Mouse (Mus musculus) telencephalon, adult 2 months (tissue): ENCODE measurements at regions not wholly inside any gene's neighbourhood (a gene's known extent, or its start where the extent isn't known, plus 50 kb on each side); places are given as distances from the start of the nearest gene placed in this dataset.
A peak's percentile ranks its signal among the peaks of the same experiment; 100 is the strongest.

Experiments used
- DNase-seq: peaks from one replicate; pipeline ENCODE4 v3.0.0-alpha.2; 2011; ENCODE audit warnings: low read depth, low spot score

- peak; percentile 70 for DNase-seq
Measured at GRCm38 (mm10) chr1:83527803-83528202, 119.8 kb upstream of the Sphkap start.

GRCm38 (mm10) chr1:83509356-83509755, 101.4 kb upstream of the Sphkap start:
- DNase-seq, result peak; percentile 45

DNA sequence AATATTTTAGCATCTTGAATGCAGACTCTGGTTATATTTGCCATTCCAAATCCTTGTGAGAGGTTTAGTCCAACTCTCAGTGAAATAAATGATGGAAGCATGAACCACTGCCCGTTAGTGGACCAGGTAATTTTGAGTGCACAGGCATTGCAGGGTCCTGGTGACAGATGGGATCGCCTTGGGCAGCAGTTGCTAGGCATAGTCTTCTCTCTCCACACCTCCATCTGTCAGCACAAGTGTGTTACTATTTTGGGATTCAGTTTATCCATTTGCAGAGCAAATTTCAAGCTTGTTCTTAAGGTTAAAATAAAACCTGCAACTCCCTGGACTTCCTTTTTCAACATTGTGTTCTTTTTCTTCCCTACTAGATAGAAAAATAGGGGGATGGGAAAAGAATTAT, 97.4 kb upstream of the Sphkap start:
- peak; percentile 67 for DNase-seq

GRCm38 (mm10) chr1:83496888-83497287, 88.9 kb upstream of the Sphkap start:
- no peak for DNase-seq

GRCm38 (mm10) chr1:83496380-83496779, 88.4 kb upstream of the Sphkap start:
- no peak for DNase-seq

GRCm38 (mm10) chr1:83495022-83495421, 87.0 kb upstream of the Sphkap start:
- DNase-seq, result no peak

DNA sequence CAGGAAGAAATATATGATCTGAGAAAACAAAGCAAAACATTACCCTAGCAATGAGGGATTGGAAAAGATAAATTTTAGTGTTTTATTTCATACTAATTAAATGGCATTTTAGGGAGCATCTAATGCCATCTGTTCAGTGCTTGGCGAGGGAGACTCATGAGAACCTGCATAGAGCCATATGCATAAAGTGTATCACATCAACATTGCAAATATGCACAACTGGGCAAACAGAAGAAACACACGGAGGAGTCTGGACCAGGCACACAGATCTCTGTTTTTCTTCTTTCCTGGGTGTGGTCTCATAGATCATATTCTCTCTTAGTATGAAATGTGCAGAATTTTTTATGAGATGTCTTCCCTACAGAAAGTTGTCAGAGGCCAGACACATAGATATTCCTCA, 71.1 kb upstream of the Sphkap start:
- DNase-seq, result no peak
